Mouse (Mus musculus) adrenal gland, adult 2 months (tissue): ENCODE measurements around the gene Nsf. TPM values are rescaled to one million over a fixed set of nuclear protein-coding genes. Genes with fewer than 3 reads are reported as not detected.
"Not testable (repeated sequence)": the region's sequence is repeated elsewhere in the genome, so short reads cannot be mapped to it uniquely, and the experiment has no call there.

ENCODE experiments used
- DNase-seq: peaks from one replicate; pipeline ENCODE4 v3.0.0; 2021
- polyA plus RNA-seq: library from polyadenylated mRNA; depleted of rRNA; stranded (reverse); fragments of >200 nt; gene quantifications from 2 replicates; pipeline ENCODE4 v1.2.3, GENCODE M21; 2012
- total RNA-seq, 2 experiments: library from RNA; stranded (reverse); gene quantifications; 2 replicates each; pipeline ENCODE4 v1.2.3; 2021

The Nsf gene
- total and polyA plus RNA-seq, 3 experiments, result 86.7 to 180 (median 101) TPM

DNA sequence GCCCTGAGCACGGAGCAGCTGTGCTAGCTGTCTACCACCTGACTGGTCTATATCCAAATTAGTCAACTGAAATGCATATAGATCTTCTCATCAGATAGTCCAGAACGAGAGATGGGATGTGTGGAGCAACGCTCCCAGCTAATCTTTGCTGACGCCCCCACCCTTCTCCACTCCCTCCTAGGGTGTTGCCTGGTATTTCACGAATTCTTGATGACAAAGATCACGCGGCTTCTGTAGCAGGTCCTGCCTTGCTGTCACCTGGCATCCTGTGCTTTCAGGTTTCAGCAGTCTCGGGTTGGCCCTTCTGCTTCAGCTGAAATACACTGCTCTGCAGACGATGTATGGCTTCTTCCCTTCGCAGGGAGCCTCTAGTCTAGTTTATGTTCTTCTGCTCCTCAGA, 61.0 kb downstream of the Nsf start:
- no peak for DNase-seq

DNA sequence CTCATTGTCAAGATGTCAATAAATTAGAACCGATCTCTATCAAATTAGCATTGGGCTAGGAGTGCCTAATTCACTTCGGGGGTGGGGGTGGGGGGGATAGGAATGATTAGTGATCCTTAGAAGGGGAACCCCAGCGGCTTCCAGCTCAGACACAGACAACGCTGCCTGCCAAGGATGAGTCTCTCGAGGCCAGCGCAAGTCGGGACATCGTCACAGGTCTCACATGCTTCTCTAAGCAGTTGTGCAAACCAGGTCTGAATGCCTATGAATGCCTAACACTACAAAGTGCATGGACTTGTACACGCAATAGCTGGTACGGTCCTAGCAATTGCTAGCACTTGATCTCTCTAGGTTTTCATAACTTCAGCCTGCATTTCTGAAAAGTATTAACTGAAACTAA, 62.1 kb downstream of the Nsf start:
- DNase-seq, result peak; percentile 33

GRCm38 (mm10) chr11:103890337-103891186, 63.3 kb downstream of the Nsf start:
- no peak for DNase-seq

GRCm38 (mm10) chr11:103887724-103888410, 66.0 kb downstream of the Nsf start:
- DNase-seq, result no peak

GRCm38 (mm10) chr11:103884749-103885383, 69.0 kb downstream of the Nsf start:
- no peak for DNase-seq

DNA sequence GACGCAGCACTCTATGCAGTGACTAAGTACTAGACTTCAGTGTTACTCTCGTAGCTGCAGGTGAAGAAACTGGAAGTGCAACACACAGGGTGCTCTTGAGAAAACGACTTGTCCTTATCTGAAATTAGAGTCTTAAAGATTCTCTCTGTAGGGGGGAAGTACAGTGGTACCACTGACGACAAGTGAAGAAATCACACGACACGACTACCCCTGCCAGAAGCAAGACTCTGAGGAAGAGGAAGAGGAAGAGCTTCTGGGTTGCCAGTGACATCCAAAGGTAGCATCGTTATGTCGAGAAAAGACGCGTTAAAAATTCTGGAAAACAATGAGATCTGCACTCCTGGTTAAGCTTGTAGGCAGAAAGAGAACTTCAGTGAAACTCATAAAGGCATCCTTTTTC, 70.1 kb downstream of the Nsf start:
- DNase-seq, result no peak

- DNase-seq, result not testable (repeated sequence)
Measured at GRCm38 (mm10) chr11:103879476-103879875, 74.4 kb downstream of the Nsf start.

DNA sequence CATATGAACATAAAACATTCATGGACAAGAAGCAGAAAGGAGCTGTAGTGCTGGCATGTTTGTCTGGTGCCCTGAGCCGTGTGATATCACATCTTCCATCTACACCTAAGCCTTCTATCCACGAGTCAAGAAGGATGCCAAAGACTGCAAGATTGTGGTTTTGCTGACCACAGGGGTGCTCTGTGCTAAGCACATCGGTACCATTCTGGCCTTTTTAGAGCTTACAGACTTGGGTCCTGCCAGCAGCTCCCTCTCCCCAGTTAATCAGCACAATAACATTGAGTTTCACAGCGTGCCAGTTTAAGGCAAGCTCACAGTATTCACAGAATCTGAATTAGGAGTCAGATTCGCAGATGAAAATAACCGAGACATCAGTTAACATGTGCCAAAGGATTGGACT, 75.4 kb downstream of the Nsf start:
- no peak for DNase-seq

DNA sequence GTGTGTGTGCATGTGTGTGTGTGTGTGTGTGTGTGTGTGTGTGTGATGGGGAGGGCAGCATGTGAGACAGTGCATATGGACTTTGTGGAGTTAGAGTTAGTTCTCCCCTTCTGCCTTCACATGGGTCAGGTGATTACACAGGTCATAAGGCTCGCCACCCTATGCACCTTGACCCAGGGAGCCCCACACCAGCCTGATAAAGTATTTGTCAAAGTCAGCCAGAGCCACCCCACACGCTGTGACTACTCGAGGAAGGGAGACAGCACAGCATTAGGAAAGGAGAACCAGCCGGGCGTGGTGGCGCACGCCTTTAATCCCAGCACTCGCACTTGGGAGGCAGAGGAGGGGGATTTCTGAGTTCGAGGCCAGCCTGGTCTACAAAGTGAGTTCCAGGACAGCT, 83.5 kb downstream of the Nsf start:
- DNase-seq, result no peak

- DNase-seq, result peak; percentile 20
Measured at GRCm38 (mm10) chr11:103867702-103868101, 86.2 kb downstream of the Nsf start.

- no peak for DNase-seq
Measured at GRCm38 (mm10) chr11:103865346-103865745, 88.5 kb downstream of the Nsf start.

DNA sequence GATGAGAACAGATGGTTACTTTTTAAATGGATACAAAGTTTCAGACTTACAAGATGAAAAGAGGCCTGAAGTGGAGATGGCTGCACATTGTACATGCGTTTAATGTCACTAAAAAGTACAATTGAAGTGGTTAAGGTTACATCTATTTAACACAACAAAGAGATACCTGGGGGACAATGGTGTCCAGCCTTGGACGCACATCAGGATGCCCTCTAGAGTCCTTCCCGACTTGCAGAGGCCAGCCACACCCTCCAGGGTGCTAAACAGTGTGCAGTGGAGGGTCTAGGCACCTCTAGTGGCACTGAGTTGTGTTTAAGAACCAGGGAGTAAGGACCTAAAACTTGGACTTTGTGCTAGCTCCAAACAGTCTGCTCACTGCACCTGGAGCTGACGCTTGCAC, 89.4 kb downstream of the Nsf start:
- no peak for DNase-seq

- no peak for DNase-seq
Measured at GRCm38 (mm10) chr11:103862951-103863350, 90.9 kb downstream of the Nsf start.

- DNase-seq, result no peak
Measured at GRCm38 (mm10) chr11:103859933-103860610, 93.8 kb downstream of the Nsf start.

DNA sequence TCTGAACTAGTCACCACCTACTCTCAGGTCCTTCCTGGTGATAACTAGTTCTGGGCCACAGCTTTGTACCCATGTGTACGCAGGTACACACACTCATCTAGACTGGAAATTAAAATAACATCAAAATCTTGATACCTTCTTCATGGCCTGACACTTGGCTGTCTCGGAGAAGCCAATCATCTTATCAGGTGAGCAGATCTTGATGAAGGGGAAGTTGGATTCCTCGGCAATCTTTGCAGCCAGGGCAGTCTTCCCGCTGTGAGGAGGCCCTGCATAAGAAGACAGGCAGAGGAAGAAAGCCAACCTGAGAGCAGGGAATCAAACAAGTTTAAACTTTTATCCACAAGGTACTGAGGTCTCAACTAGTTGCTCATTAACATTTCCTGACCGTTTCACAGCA, 95.1 kb downstream of the Nsf start:
- no peak for DNase-seq

- DNase-seq, result no peak
Measured at GRCm38 (mm10) chr11:103856641-103857040, 97.2 kb downstream of the Nsf start.

DNA sequence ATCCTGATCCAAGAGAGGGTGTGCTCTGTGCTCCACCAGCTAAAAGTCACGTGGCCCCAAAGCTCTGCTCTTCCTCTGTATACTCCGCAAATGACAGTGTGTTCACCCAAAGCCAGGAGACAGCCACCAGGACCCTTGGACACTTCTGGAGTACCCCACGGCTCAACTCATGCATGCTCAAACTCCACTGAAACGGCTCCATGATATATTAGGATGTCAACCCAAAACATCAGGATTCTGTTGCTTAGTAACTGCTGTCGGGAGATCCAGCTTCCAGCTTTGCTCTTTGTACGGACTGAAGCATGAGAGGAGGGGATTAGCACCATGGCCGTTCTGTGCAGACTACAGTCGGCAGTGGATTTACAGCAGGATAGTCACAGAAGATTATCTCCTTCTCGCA, 99.6 kb downstream of the Nsf start:
- no peak for DNase-seq

DNA sequence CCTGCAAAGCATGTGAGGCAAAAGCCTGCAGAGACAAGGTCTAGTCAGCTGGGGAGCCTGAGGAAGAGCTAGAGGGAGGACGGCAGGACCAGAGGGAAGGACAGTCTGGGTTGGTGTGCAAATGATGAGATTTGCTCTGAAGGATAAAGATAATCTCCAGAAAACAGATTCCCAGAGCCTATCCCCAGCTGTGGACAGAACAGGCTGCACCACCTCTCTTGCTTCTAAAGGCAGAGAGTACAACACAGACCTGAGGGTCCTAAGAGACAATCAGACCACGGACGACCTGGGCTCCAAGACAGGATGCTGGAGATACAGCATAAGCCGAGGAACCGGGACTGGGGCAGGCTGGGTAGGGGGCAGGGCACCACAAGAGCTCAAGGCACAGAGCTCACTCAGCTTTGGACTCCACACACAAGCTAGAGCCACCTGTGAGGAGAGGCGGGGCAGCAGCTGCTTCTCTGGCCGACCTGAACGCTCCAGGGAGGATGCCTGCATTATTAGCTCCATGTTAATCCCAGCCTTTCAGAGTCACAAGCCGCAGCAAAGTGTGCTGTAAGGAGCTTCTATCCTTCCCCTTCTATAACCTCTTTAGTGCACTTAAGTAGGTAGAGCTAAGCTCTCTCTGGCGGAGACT, 100.5 kb downstream of the Nsf start:
- no peak for DNase-seq

DNA sequence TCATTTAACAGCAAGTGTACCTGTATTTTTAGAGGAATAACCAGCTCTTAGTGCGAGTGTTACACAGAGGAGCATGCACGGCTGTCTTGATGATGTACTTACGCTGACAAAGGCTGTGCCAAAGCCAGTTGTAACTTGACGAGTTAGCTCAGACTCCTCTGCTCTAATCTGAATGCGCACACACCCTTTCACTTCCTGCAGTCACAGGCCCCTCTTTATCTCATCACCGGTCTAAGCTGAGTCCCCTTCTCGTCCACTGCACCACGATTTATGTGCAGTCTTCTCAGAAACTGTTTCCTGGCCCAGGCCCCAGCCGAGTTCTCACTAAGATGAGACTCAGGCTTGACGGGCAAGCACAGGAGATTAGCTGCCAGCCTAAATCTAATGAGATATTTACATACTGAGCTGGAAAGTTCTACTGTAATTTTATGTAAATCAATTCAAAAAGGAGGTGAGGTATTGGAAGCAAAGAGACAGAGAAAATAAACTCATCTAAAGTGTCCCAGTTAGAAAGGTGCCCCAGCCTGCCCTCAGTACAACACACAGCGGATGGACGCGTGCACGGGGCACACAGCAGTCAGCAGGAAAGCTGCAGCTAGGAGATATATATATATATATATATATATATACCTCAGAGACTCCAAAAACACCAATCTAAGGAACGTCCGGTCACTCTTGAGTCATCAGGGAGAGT, 101.1 kb downstream of the Nsf start:
- DNase-seq, result no peak

- no peak for DNase-seq
Measured at GRCm38 (mm10) chr11:103848287-103848686, 105.6 kb downstream of the Nsf start.

DNA sequence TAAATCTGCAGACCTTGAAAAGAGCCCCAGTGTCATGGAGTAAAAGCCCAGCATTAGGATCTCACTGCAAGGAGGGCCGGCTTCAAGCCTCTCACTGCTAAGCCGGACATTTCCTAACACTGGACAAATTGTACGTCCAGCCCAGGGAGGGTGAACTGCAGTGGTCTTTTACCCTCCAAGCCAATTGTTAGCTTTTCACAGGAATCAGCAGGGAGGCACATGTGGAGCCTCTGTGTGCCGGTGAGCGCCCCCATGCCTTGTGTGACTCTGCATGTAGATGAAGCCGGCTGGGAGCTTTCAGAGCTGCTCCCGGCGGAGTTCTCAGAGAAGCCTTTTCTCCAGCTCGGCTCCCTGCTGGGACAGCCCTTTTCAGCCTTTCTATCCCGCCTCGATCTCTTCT, 113.0 kb downstream of the Nsf start:
- peak; percentile 18 for DNase-seq
